Mouse (Mus musculus): ENCODE data around the gene Tesk2. TPM values are rescaled to one million over a fixed set of nuclear protein-coding genes. Genes with fewer than 3 reads are reported as not detected.

Gene Tesk2
- total RNA-seq, 1 experiment: 15.3 TPM

DNA sequence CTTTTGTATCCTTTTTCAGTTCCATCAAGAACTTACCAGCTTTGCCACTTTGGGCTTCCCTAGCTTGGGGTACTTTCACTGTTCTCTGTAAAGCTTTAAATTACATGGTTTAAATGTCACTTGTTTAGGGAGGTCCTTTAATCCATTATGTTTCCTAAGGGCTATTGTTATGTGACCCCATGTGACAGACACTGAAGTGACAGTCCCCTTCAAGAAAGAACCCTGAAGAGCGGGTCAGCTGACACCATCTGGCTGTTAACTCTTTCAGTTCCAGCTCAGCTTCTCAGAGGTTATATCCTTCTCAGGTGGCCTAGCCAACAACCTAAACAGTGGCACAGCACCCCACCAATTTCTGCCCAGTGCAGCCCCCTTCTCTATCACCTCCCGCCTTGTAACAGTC is 133.5 kb downstream of the Tesk2 start:
- in situ Hi-C loops (cut with MboI; ENCODE audit: low sequenced_read_pairs in 2 of 2, unreplicated experiment in 2 of 2): no loop called here
- no peak overlapping the region for H3K9ac ChIP-seq (ENCODE audit: insufficient read depth, low read depth, low read length, poor library complexity, severe bottlenecking)
- no peaks in the 10 kb centered on the region for H3K36me3 ChIP-seq (ENCODE audit: control insufficient read depth, insufficient read depth, low read length, poor library complexity, severe bottlenecking)
- H3K4me3 ChIP-seq (ENCODE audit: insufficient read depth in 1 of 2, low read depth in 1 of 2, low read length in 2 of 2, poor library complexity in 1 of 2, severe bottlenecking in 1 of 2): no peak overlapping the region
- H3K4me1 ChIP-seq (ENCODE audit: control insufficient read depth in 2 of 2, insufficient read depth in 2 of 2, low read length in 2 of 2, poor library complexity in 1 of 2): no peaks in the 10 kb centered on the region
- H3K27ac ChIP-seq (ENCODE audit: insufficient read depth, low read depth, low read length, poor library complexity, severe bottlenecking): no peak overlapping the region
- H3K9me3 ChIP-seq (ENCODE audit: control insufficient read depth, insufficient read depth, low read depth, low read length): no peaks in the 10 kb centered on the region
- no peak for TF ChIP-seq MAFK (IDR thresholded peaks at IDR 0.05; ENCODE audit: insufficient read depth, low read depth, low read length)
- no peak for TF ChIP-seq CHD2 (IDR thresholded peaks at IDR 0.05; ENCODE audit: low read depth, low read length)
- no peak for TF ChIP-seq ZC3H11A (IDR thresholded peaks at IDR 0.05; ENCODE audit: borderline replicate concordance, low read depth, low read length)
- no peak for TF ChIP-seq HCFC1 (IDR thresholded peaks at IDR 0.05; ENCODE audit: borderline replicate concordance, insufficient read depth, low read length)
- TF ChIP-seq ZNF384 (IDR thresholded peaks at IDR 0.05; ENCODE audit: low read depth, low read length): no peak
- DNase-seq (ENCODE audit: low read depth, low spot score): no peak

Other genes starting within 250 kb of the Tesk2 start
- 2.6 and 3.7 TPM in 2 replicates for gene Ipp, start 213.4 kb upstream of the Tesk2 start, total RNA-seq (2012; rRNA removed)
- 10.1 and 11.4 TPM in 2 replicates for gene Tmem69, start 165.0 kb upstream of the Tesk2 start, total RNA-seq (2012; rRNA removed)
- 65.9 and 74.3 TPM in 2 replicates for gene Gpbp1l1, start 163.3 kb upstream of the Tesk2 start, total RNA-seq (2012; rRNA removed)
- 2.7 and 2.9 TPM in 2 replicates for gene Ccdc17, start 124.3 kb upstream of the Tesk2 start, total RNA-seq (2012; rRNA removed)
- 325 and 342 TPM in 2 replicates for gene Nasp, start 93.0 kb upstream of the Tesk2 start, total RNA-seq (2012; rRNA removed)
- 197 and 262 TPM in 2 replicates for gene Akr1a1, start 69.3 kb upstream of the Tesk2 start, total RNA-seq (2012; rRNA removed)
- 444 and 682 TPM in 2 replicates for gene Prdx1, start 35.4 kb upstream of the Tesk2 start, total RNA-seq (2012; rRNA removed)
- 15.8 and 18.7 TPM in 2 replicates for gene Mmachc, start 12.5 kb upstream of the Tesk2 start, total RNA-seq (2012; rRNA removed)
- gene Ccdc163, start 12.4 kb upstream of the Tesk2 start, total RNA-seq (2012; rRNA removed): 18.6 and 21.9 TPM in 2 replicates
- gene Toe1, start 86.7 kb downstream of the Tesk2 start, total RNA-seq (2012; rRNA removed): 47.4 and 51.9 TPM in 2 replicates
- gene Mutyh, start 86.8 kb downstream of the Tesk2 start, total RNA-seq (2012; rRNA removed): 23.1 and 32.2 TPM in 2 replicates
- gene Hpdl, start 100.8 kb downstream of the Tesk2 start, total RNA-seq (2012; rRNA removed): 5.4 and 5.8 TPM in 2 replicates
- gene Zswim5, start 156.4 kb downstream of the Tesk2 start, total RNA-seq (2012; rRNA removed): 2.5 and 3.2 TPM in 2 replicates